Mouse (Mus musculus) heart, postnatal 0 days (tissue): ENCODE measurements around the gene Cntnap5a. TPM values are rescaled to one million over a fixed set of nuclear protein-coding genes. Genes with fewer than 3 reads are reported as not detected.

Experiments
- ATAC-seq: fragments of 200-750 bp; cut with Nextera tagmentation; 2 replicates; pipeline ENCODE4 v1.8.0; 2017; ENCODE audit warnings: low read depth, moderate number of reproducible peaks, moderate library complexity; ENCODE audit not compliant: insufficient read depth
- DNase-seq: peaks from one replicate; pipeline ENCODE4 v3.0.0-alpha.2; 2016; ENCODE audit warnings: low spot score
- H3K27ac ChIP-seq: fragments of 300-500 bp; sonication (generic); 2 replicates; pipeline ENCODE4 v1.5.1; 2014; ENCODE audit warnings: low read depth, mild to moderate bottlenecking
- H3K27me3 ChIP-seq: fragments of 300-500 bp; sonication (generic); 2 replicates; pipeline ENCODE4 v1.6.1; 2014; ENCODE audit warnings: low read length, mixed read lengths; ENCODE audit not compliant: control insufficient read depth, insufficient read depth
- H3K36me3 ChIP-seq: fragments of 300-500 bp; sonication (generic); replicated peaks from 2 replicates; pipeline ENCODE4 v1.6.1; 2014; ENCODE audit warnings: low read length, mixed read lengths; ENCODE audit not compliant: control insufficient read depth, insufficient read depth
- H3K4me1 ChIP-seq: fragments of 300-500 bp; sonication (generic); 2 replicates; pipeline ENCODE4 v1.6.1; 2014; ENCODE audit warnings: antibody characterized with exemption; ENCODE audit not compliant: control insufficient read depth, insufficient read depth
- H3K4me2 ChIP-seq: fragments of 300-500 bp; sonication (generic); 2 replicates; pipeline ENCODE4 v1.6.1; 2014; ENCODE audit warnings: low read depth, mild to moderate bottlenecking, low read length, moderate library complexity
- H3K4me3 ChIP-seq: fragments of 300-500 bp; sonication (generic); 2 replicates; pipeline ENCODE4 v1.5.1; 2014; ENCODE audit warnings: low read depth, low read length
- H3K9ac ChIP-seq: fragments of 300-500 bp; sonication (generic); replicated peaks from 2 replicates; pipeline ENCODE4 v1.6.1; 2014; ENCODE audit warnings: low read depth, low read length, mixed read lengths
- H3K9me3 ChIP-seq: fragments of 300-500 bp; sonication (generic); replicated peaks from 2 replicates; pipeline ENCODE4 v1.6.1; 2016; ENCODE audit warnings: low read length; ENCODE audit not compliant: control insufficient read depth
- CTCF ChIP-seq: IDR thresholded peaks from 2 replicates; pipeline ENCODE4 v1.5.1; 2016; ENCODE audit warnings: antibody characterized with exemption, control low read depth, low read depth
- EP300 ChIP-seq: IDR thresholded peaks from 2 replicates; pipeline ENCODE4 v1.6.1; 2016; ENCODE audit warnings: antibody characterized with exemption, low read depth
- WGBS: fragments of 180-500 bp; shearing (Covaris S2); extraction: QIAGEN DNeasy Blood & Tissue Kit; methylation state at CpG from one replicate; pipeline ENCODE4 v1.1.7; 2014; 5-methylcytosine and 5-hydroxymethylcytosine counted together
- polyA plus RNA-seq: library from polyadenylated mRNA; unstranded; fragments of >200 nt; fragmentation: Nextera tagmentation; extraction: Ambion mirVana; gene quantifications from 2 replicates; pipeline ENCODE4 v1.2.1, GENCODE M21; 2015
- total RNA-seq: library from RNA; depleted of rRNA; stranded (reverse); fragments of >200 nt; gene quantifications from 2 replicates; pipeline ENCODE4 v1.2.3, GENCODE M21; 2014; ENCODE audit warnings: low replicate concordance

The Cntnap5a gene
- total and polyA plus RNA-seq, 2 experiments from 2014 or later = not detected

DNA sequence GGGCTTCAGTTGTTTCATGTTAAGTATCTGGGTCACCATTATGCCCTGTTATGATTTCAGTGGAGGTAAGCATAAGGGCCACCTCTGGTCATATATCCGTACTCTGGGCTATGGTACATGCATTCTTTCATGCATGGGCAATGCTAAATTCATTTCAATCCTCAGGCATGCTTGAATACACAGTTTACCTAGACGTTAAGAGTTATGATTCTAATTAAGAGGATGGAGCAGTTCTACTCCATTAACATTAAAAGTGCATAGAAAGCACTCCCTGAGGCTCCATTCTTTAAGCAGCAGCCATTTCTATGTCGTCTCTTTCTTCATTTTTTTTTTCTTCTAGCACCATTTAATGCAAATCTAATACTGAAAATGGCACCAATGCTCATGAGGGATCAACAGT lies 627.0 kb downstream of the Cntnap5a start:
- Histone ChIP-seq H3K27me3 (no peaks in the 10 kb centered on the region), H3K36me3 (no peaks in the 10 kb centered on the region), H3K4me3 (no peak overlapping the region), H3K4me1 (no peaks in the 10 kb centered on the region), H3K9me3 (no peaks in the 10 kb centered on the region), H3K27ac (no peak overlapping the region), H3K4me2 (no peak overlapping the region), H3K9ac (no peak overlapping the region)
- DNase-seq = no peak
- TF ChIP-seq EP300 (no peak), CTCF (no peak)
- no peak for ATAC-seq
- WGBS = 57% methylated on average over 3 of the region's 3 CpGs

- Histone ChIP-seq H3K9me3 (no peaks in the 10 kb centered on the region), H3K4me2 (no peak overlapping the region), H3K27me3 (no peaks in the 10 kb centered on the region), H3K36me3 (no peaks in the 10 kb centered on the region), H3K4me3 (no peak overlapping the region), H3K9ac (no peak overlapping the region), H3K27ac (no peak overlapping the region), H3K4me1 (no peaks in the 10 kb centered on the region)
- TF ChIP-seq CTCF (peak; percentile 30), EP300 (no peak)
- DNase-seq (no peak), ATAC-seq (no peak)
Measured at GRCm38 (mm10) chr1:116313269-116313668, 628.7 kb downstream of the Cntnap5a start.

DNA sequence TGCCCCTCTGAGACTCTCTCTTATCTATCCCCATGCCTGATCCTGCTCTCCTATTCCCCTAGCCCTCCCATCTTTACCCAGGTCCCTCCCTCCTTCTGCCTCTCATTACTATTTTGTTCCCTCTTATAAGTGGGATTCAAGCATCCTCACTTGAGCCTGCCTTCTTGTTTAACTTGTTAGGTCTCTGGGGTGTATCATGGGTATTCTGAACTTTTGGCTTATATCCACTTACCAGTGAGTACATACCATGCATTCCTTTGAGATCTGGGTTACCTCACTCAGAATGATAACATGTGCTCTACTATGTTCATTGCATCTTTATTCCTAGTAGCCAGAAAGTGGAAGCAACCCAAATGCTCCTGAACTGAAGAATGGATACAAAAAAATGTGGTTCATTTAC lies 639.9 kb downstream of the Cntnap5a start:
- Histone ChIP-seq H3K27ac (no peak overlapping the region), H3K4me2 (no peak overlapping the region), H3K4me1 (no peaks in the 10 kb centered on the region), H3K9ac (no peak overlapping the region), H3K36me3 (no peaks in the 10 kb centered on the region), H3K9me3 (no peaks in the 10 kb centered on the region), H3K27me3 (no peaks in the 10 kb centered on the region), H3K4me3 (no peak overlapping the region)
- TF ChIP-seq EP300 = no peak
- TF ChIP-seq CTCF = no peak
- ATAC-seq = no peak
- no peak for DNase-seq

GRCm38 (mm10) chr1:116353669-116354068 lies 669.1 kb downstream of the Cntnap5a start:
- TF ChIP-seq EP300 = no peak
- no peak for TF ChIP-seq CTCF

GRCm38 (mm10) chr1:116365606-116366005 lies 681.0 kb downstream of the Cntnap5a start:
- ATAC-seq = no peak
- Histone ChIP-seq H3K27me3 (no peaks in the 10 kb centered on the region), H3K4me2 (no peak overlapping the region), H3K9ac (no peak overlapping the region), H3K9me3 (no peaks in the 10 kb centered on the region), H3K4me3 (no peak overlapping the region), H3K4me1 (no peaks in the 10 kb centered on the region), H3K36me3 (no peaks in the 10 kb centered on the region), H3K27ac (no peak overlapping the region)
- no peak for DNase-seq
- WGBS = 53% methylated on average over 2 of the region's 2 CpGs
- TF ChIP-seq EP300 (no peak), CTCF (no peak)

More at GRCm38 (mm10) chr1:116353669-116354068, 669.1 kb downstream of the Cntnap5a start:
- Histone ChIP-seq H3K4me3 (no peak overlapping the region), H3K36me3 (no peaks in the 10 kb centered on the region), H3K27ac (no peak overlapping the region), H3K4me1 (no peaks in the 10 kb centered on the region), H3K9me3 (no peaks in the 10 kb centered on the region), H3K27me3 (no peaks in the 10 kb centered on the region), H3K4me2 (no peak overlapping the region), H3K9ac (no peak overlapping the region)
- ATAC-seq = no peak
- no peak for DNase-seq

DNA sequence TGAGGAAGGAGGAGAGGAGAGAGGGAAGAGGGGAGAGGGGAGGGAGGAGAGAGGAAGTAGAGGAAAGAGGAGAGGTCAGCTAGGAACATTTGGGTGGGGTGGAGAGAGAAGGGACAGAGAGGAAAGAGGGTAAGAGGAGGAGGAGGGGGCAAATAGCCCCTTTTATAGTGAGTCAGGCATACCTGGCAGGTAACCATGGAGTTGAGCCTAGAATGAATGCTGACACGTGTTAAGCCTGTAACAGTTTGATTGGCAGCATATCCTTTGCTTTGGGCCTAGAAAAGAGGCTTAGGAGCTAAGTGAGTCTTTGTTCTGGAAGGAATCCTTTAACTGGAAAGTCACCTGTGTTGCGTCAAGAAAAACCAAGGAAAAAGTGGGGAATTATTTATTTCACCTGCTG lies 681.6 kb downstream of the Cntnap5a start:
- WGBS = 53% methylated on average over 2 of the region's 2 CpGs
- no peak for ATAC-seq
- Histone ChIP-seq H3K27ac (no peak overlapping the region), H3K27me3 (no peaks in the 10 kb centered on the region), H3K9me3 (no peaks in the 10 kb centered on the region), H3K9ac (no peak overlapping the region), H3K4me1 (no peaks in the 10 kb centered on the region), H3K36me3 (no peaks in the 10 kb centered on the region), H3K4me2 (no peak overlapping the region), H3K4me3 (no peak overlapping the region)
- no peak for DNase-seq
- TF ChIP-seq EP300 (no peak), CTCF (no peak)
